Mouse (Mus musculus): ENCODE measurements around the gene Olfr16.

The Olfr16 gene

GRCm38 (mm10) chr1:172950160-172950559 lies at the start of gene Olfr16:
Gene Olfr16, plus strand, starts transcription at chr1:172950409.
- no peak for DNase-seq

GRCm38 (mm10) chr1:172903313-172903712 lies 46.9 kb upstream of the Olfr16 start:
- no peak for DNase-seq

GRCm38 (mm10) chr1:172917115-172917514 lies 33.1 kb upstream of the Olfr16 start:
- DNase-seq: no peak

- no peak for DNase-seq
These were observed 31.8 kb upstream of the Olfr16 start for GRCm38 (mm10) chr1:172918450-172918849.

- DNase-seq: no peak
These were observed 18.0 kb upstream of the Olfr16 start for GRCm38 (mm10) chr1:172932197-172932596.

GRCm38 (mm10) chr1:172951171-172951720 lies 1.0 kb downstream of the Olfr16 start:
- DNase-seq: no peak

GRCm38 (mm10) chr1:172955376-172955775 lies 5.2 kb downstream of the Olfr16 start:
- no peak for DNase-seq

GRCm38 (mm10) chr1:172960452-172960851 lies 10.2 kb downstream of the Olfr16 start:
- no peak for DNase-seq

- no peak for DNase-seq
These were observed 39.8 kb downstream of the Olfr16 start for GRCm38 (mm10) chr1:172989794-172990634.

GRCm38 (mm10) chr1:172990635-172991009 lies 40.4 kb downstream of the Olfr16 start:
- no peak for DNase-seq

Measured in thymus, postnatal 14 days (tissue).